Mouse (Mus musculus) T-helper 2 cell (primary cell): ENCODE measurements at regions not wholly inside any gene's neighbourhood (a gene's known extent, or its start where the extent isn't known, plus 50 kb on each side); places are given as distances from the start of the nearest gene placed in this dataset.

Experiments
- in situ Hi-C: fragments of 300-600 bp; cut with MboI, MseI; formaldehyde crosslinking; loops from one replicate; pipeline ENCODE4 v1.15.1; 2025; ENCODE audit warnings: high pct_unique_total_duplicates

GRCm38 (mm10) chr11:109040519-109040916 is 103.7 kb downstream of the E030025P04Rik start:
- in situ Hi-C loops, result loop anchor here (10.0 to 25.0 kb wide), 2 partner anchors 56 to 578 kb away; no protein-coding TSS in a partner anchor

GRCm38 (mm10) chr11:109039792-109040518 is 104.2 kb downstream of the E030025P04Rik start:
- in situ Hi-C loops, result loop anchor here (10.0 to 25.0 kb wide), 2 partner anchors 55 to 578 kb away; no protein-coding TSS in a partner anchor

GRCm38 (mm10) chr11:109039060-109039791 is 104.9 kb downstream of the E030025P04Rik start:
- in situ Hi-C loops, result loop anchor here (25.0 kb wide), 1 partner anchor 577 kb away; no protein-coding TSS in a partner anchor

GRCm38 (mm10) chr11:109038136-109038535 is 106.0 kb downstream of the E030025P04Rik start:
- in situ Hi-C loops, result loop anchor here (25.0 kb wide), 1 partner anchor 576 kb away; no protein-coding TSS in a partner anchor

GRCm38 (mm10) chr11:109034596-109034995 is 109.6 kb downstream of the E030025P04Rik start:
- in situ Hi-C loops, result loop anchor here (25.0 kb wide), 1 partner anchor 572 kb away; no protein-coding TSS in a partner anchor

- in situ Hi-C loops, result loop anchor here (25.0 kb wide), 1 partner anchor 572 kb away; no protein-coding TSS in a partner anchor
Measured at GRCm38 (mm10) chr11:109034072-109034471, 110.1 kb downstream of the E030025P04Rik start.

GRCm38 (mm10) chr11:109032729-109033128 is 111.4 kb downstream of the E030025P04Rik start:
- in situ Hi-C loops, result loop anchor here (25.0 kb wide), 1 partner anchor 570 kb away; no protein-coding TSS in a partner anchor

GRCm38 (mm10) chr11:109030486-109030885 is 110.3 kb downstream of the Axin2 start:
- in situ Hi-C loops, result loop anchor here (25.0 kb wide), 1 partner anchor 568 kb away; no protein-coding TSS in a partner anchor

GRCm38 (mm10) chr11:109029894-109030293 is 109.7 kb downstream of the Axin2 start:
- in situ Hi-C loops, result loop anchor here (5.0 to 25.0 kb wide), 2 partner anchors 98 to 568 kb away; no protein-coding TSS in a partner anchor

GRCm38 (mm10) chr11:109014806-109015205 is 94.7 kb downstream of the Axin2 start:
- in situ Hi-C loops, result no loop called here

- in situ Hi-C loops, result no loop called here
Measured at GRCm38 (mm10) chr11:109011161-109011560, 91.0 kb downstream of the Axin2 start.

GRCm38 (mm10) chr11:109008872-109009271 is 88.7 kb downstream of the Axin2 start:
- in situ Hi-C loops, result no loop called here

- in situ Hi-C loops, result no loop called here
Measured at GRCm38 (mm10) chr11:109005681-109006080, 85.5 kb downstream of the Axin2 start.
